Mouse (Mus musculus) liver, embryonic 11.5 days (tissue): ENCODE data around the gene Fgfbp1. TPM values are rescaled to one million over a fixed set of nuclear protein-coding genes. Genes with fewer than 3 reads are reported as not detected.

Source experiments
- ATAC-seq: fragments of 200-750 bp; cut with Nextera tagmentation; replicated peaks from 2 replicates; pipeline ENCODE4 v1.8.0; 2017; ENCODE audit warnings: moderate number of reproducible peaks, mild to moderate bottlenecking, moderate TSS enrichment, moderate library complexity; ENCODE audit not compliant: low FRiP score
- DNase-seq: peaks from one replicate; pipeline ENCODE4 v3.0.0-alpha.2; 2017; ENCODE audit warnings: low spot score
- H3K27ac ChIP-seq: fragments of 300-500 bp; sonication (generic); 2 replicates; pipeline ENCODE4 v1.5.1; 2014; ENCODE audit warnings: mild to moderate bottlenecking, low read depth, low read length, control low read depth
- H3K27me3 ChIP-seq: fragments of 300-500 bp; sonication (generic); replicated peaks from 2 replicates; pipeline ENCODE4 v1.6.1; 2014; ENCODE audit warnings: low read length, mixed read lengths; ENCODE audit not compliant: control insufficient read depth, insufficient read depth
- H3K36me3 ChIP-seq: fragments of 300-500 bp; sonication (generic); 2 replicates; pipeline ENCODE4 v1.6.1; 2014; ENCODE audit warnings: mild to moderate bottlenecking, low read length, moderate library complexity, mixed read lengths; ENCODE audit not compliant: control insufficient read depth, insufficient read depth
- H3K4me1 ChIP-seq: fragments of 300-500 bp; sonication (generic); replicated peaks from 2 replicates; pipeline ENCODE4 v1.6.1; 2014; ENCODE audit warnings: low read length, mixed read lengths; ENCODE audit not compliant: control insufficient read depth, insufficient read depth
- H3K4me2 ChIP-seq: fragments of 300-500 bp; sonication (generic); 2 replicates; pipeline ENCODE4 v1.6.1; 2014; ENCODE audit warnings: mild to moderate bottlenecking, control low read depth, moderate library complexity
- H3K4me3 ChIP-seq: fragments of 300-500 bp; sonication (generic); 2 replicates; pipeline ENCODE4 v1.5.1; 2014; ENCODE audit warnings: low read depth, low read length, control low read depth
- H3K9ac ChIP-seq: fragments of 300-500 bp; sonication (generic); 2 replicates; pipeline ENCODE4 v1.6.1; 2014; ENCODE audit warnings: low read depth, low read length, control low read depth
- H3K9me3 ChIP-seq: fragments of 300-500 bp; sonication (generic); 2 replicates; pipeline ENCODE4 v1.6.1; 2016; ENCODE audit warnings: low read length, inconsistent platforms, mixed read lengths; ENCODE audit not compliant: control insufficient read depth
- WGBS: fragments of 180-500 bp; shearing (Covaris S2); extraction: QIAGEN DNeasy Blood & Tissue Kit; methylation state at CpG from one replicate; pipeline ENCODE4 v1.1.7; 2014; 5-methylcytosine and 5-hydroxymethylcytosine counted together
- polyA plus RNA-seq: library from polyadenylated mRNA; unstranded; fragments of >200 nt; fragmentation: Nextera tagmentation; extraction: Ambion mirVana; gene quantifications from 2 replicates; pipeline ENCODE4 v1.2.1, GENCODE M21; 2014

The Fgfbp1 gene
- polyA plus RNA-seq: not detected in 2 replicates

- Histone ChIP-seq H3K9me3 (no peaks in the 10 kb centered on the region), H3K4me3 (no peak within 1 kb of the TSS), H3K27ac (no peak within 1 kb of the TSS), H3K9ac (no peak within 1 kb of the TSS), H3K36me3 (no peaks in the 10 kb centered on the region), H3K4me2 (no peak within 1 kb of the TSS), H3K27me3 (no peaks in the 10 kb centered on the region), H3K4me1 (no peaks in the 10 kb centered on the region)
- DNase-seq: no peak
- WGBS: 54% methylated on average over 4 of the region's 4 CpGs
- no peak for ATAC-seq
These were observed at the start of gene Fgfbp1 for GRCm38 (mm10) chr5:43981620-43982019. Fgfbp1 (minus strand) TSS chr5:43981779.

GRCm38 (mm10) chr5:43998295-43998989 lies 16.9 kb upstream of the Fgfbp1 start:
- WGBS: 82% methylated on average over 9 of the region's 9 CpGs
- no peaks in the 10 kb centered on the region for H3K27me3 ChIP-seq
- no peaks in the 10 kb centered on the region for H3K9me3 ChIP-seq
- H3K4me1 ChIP-seq: no peaks in the 10 kb centered on the region
- H3K4me2 ChIP-seq: no peak overlapping the region
- ATAC-seq: no peak
- no peak overlapping the region for H3K9ac ChIP-seq
- no peak overlapping the region for H3K4me3 ChIP-seq
- DNase-seq: no peak
- no peak overlapping the region for H3K27ac ChIP-seq
- no peaks in the 10 kb centered on the region for H3K36me3 ChIP-seq

- Histone ChIP-seq H3K4me2 (no peak overlapping the region), H3K4me1 (no peaks in the 10 kb centered on the region), H3K36me3 (no peaks in the 10 kb centered on the region), H3K4me3 (no peak overlapping the region), H3K27ac (no peak overlapping the region), H3K9ac (no peak overlapping the region), H3K9me3 (no peaks in the 10 kb centered on the region), H3K27me3 (no peaks in the 10 kb centered on the region)
- no peak for ATAC-seq
- no peak for DNase-seq
- WGBS: 83% methylated on average over 8 of the region's 8 CpGs
These were observed 16.0 kb upstream of the Fgfbp1 start for GRCm38 (mm10) chr5:43997626-43998025.

GRCm38 (mm10) chr5:43996162-43996561 lies 14.6 kb upstream of the Fgfbp1 start:
- DNase-seq (no peak), ATAC-seq (no peak)
- Histone ChIP-seq H3K27me3 (no peaks in the 10 kb centered on the region), H3K27ac (no peak overlapping the region), H3K9me3 (no peaks in the 10 kb centered on the region), H3K9ac (no peak overlapping the region), H3K4me2 (no peak overlapping the region), H3K4me3 (no peak overlapping the region), H3K36me3 (no peaks in the 10 kb centered on the region), H3K4me1 (no peaks in the 10 kb centered on the region)
- 44% methylated on average over 4 of the region's 4 CpGs for WGBS

GRCm38 (mm10) chr5:43994981-43995380 lies 13.4 kb upstream of the Fgfbp1 start:
- 76% methylated on average over 2 of the region's 2 CpGs for WGBS
- Histone ChIP-seq H3K27me3 (no peaks in the 10 kb centered on the region), H3K36me3 (no peaks in the 10 kb centered on the region), H3K9me3 (no peaks in the 10 kb centered on the region), H3K9ac (no peak overlapping the region), H3K4me1 (no peaks in the 10 kb centered on the region), H3K4me3 (no peak overlapping the region), H3K27ac (no peak overlapping the region), H3K4me2 (no peak overlapping the region)
- ATAC-seq (no peak), DNase-seq (no peak)

GRCm38 (mm10) chr5:43990316-43990715 lies 8.7 kb upstream of the Fgfbp1 start:
- no peaks in the 10 kb centered on the region for H3K4me1 ChIP-seq
- 48% methylated on average over 6 of the region's 6 CpGs for WGBS
- H3K4me2 ChIP-seq: no peak overlapping the region
- H3K27me3 ChIP-seq: no peaks in the 10 kb centered on the region
- ATAC-seq: no peak
- H3K9ac ChIP-seq: no peak overlapping the region
- DNase-seq: no peak
- H3K9me3 ChIP-seq: no peaks in the 10 kb centered on the region
- H3K4me3 ChIP-seq: no peak overlapping the region
- no peaks in the 10 kb centered on the region for H3K36me3 ChIP-seq
- no peak overlapping the region for H3K27ac ChIP-seq

- H3K9ac ChIP-seq: no peak overlapping the region
- DNase-seq (no peak), ATAC-seq (no peak)
- H3K27ac ChIP-seq: no peak overlapping the region
- no peaks in the 10 kb centered on the region for H3K9me3 ChIP-seq
- H3K4me2 ChIP-seq: no peak overlapping the region
- no peaks in the 10 kb centered on the region for H3K36me3 ChIP-seq
- H3K4me1 ChIP-seq: no peaks in the 10 kb centered on the region
- no peak overlapping the region for H3K4me3 ChIP-seq
- WGBS: 68% methylated on average over 5 of the region's 5 CpGs
- no peaks in the 10 kb centered on the region for H3K27me3 ChIP-seq
These were observed 7.4 kb upstream of the Fgfbp1 start for GRCm38 (mm10) chr5:43989017-43989416.

- H3K36me3 ChIP-seq: no peaks in the 10 kb centered on the region
- no peaks in the 10 kb centered on the region for H3K9me3 ChIP-seq
- H3K4me2 ChIP-seq: no peak overlapping the region
- H3K4me3 ChIP-seq: no peak overlapping the region
- H3K27ac ChIP-seq: no peak overlapping the region
- H3K9ac ChIP-seq: no peak overlapping the region
- ATAC-seq: no peak
- no peak for DNase-seq
- no peaks in the 10 kb centered on the region for H3K27me3 ChIP-seq
- no peaks in the 10 kb centered on the region for H3K4me1 ChIP-seq
These were observed 4.6 kb upstream of the Fgfbp1 start for GRCm38 (mm10) chr5:43986212-43986611.

GRCm38 (mm10) chr5:43982896-43983295 lies 1.3 kb upstream of the Fgfbp1 start:
- WGBS: 66% methylated on average over 1 of the region's 1 CpGs
- ATAC-seq: no peak

More at GRCm38 (mm10) chr5:43982896-43983295, 1.3 kb upstream of the Fgfbp1 start:
- Histone ChIP-seq H3K9ac (no peak overlapping the region), H3K4me2 (no peak overlapping the region), H3K27me3 (no peaks in the 10 kb centered on the region), H3K27ac (no peak overlapping the region), H3K36me3 (no peaks in the 10 kb centered on the region), H3K4me1 (no peaks in the 10 kb centered on the region), H3K9me3 (no peaks in the 10 kb centered on the region), H3K4me3 (no peak overlapping the region)
- no peak for DNase-seq
